Mouse (Mus musculus): Measurements from ENCODE around the gene Fxyd3. TPM values are rescaled to one million over a fixed set of nuclear protein-coding genes. Genes with fewer than 3 reads are reported as not detected.

The Fxyd3 gene
- polyA plus RNA-seq, 1 experiment from 2014 or later: 8.0 TPM

- no peak overlapping the region for H3K4me3 ChIP-seq (ENCODE audit: low read length)
- no peak overlapping the region for H3K4me2 ChIP-seq (ENCODE audit: low read depth, low read length)
- WGBS: 78% methylated on average over 2 of the region's 2 CpGs
- H3K9ac ChIP-seq (ENCODE audit: low read length): no peak overlapping the region
- H3K4me1 ChIP-seq (ENCODE audit: control insufficient read depth, insufficient read depth, low read length): peaks cover 16% of the 10 kb centered on the region
- H3K27me3 ChIP-seq (ENCODE audit: control insufficient read depth, insufficient read depth, low read length): no peaks in the 10 kb centered on the region
- no peaks in the 10 kb centered on the region; the same call in 1 of the 2 replicates for H3K9me3 ChIP-seq (replicated peaks; ENCODE audit: control insufficient read depth, low read length)
- ATAC-seq (replicated peaks; ENCODE audit: extremely low read depth, insufficient read depth, low FRiP score): no peak
- no peaks in the 10 kb centered on the region for H3K36me3 ChIP-seq (ENCODE audit: control insufficient read depth, insufficient read depth)
- H3K27ac ChIP-seq (ENCODE audit: low read length): no peak overlapping the region
These were observed 13.2 kb upstream of the Fxyd3 start for GRCm38 (mm10) chr7:31089721-31090120.

- Histone ChIP-seq H3K4me3 (ENCODE audit: low read length) (no peak overlapping the region), H3K9me3 (replicated peaks; ENCODE audit: control insufficient read depth, low read length) (no peaks in the 10 kb centered on the region; the same call in 1 of the 2 replicates), H3K27ac (ENCODE audit: low read length) (peak overlapping the region; percentile 68), H3K9ac (ENCODE audit: low read length) (no peak overlapping the region), H3K4me1 (ENCODE audit: control insufficient read depth, insufficient read depth, low read length) (peaks cover 16% of the 10 kb centered on the region), H3K4me2 (ENCODE audit: low read depth, low read length) (no peak overlapping the region), H3K36me3 (ENCODE audit: control insufficient read depth, insufficient read depth) (no peaks in the 10 kb centered on the region), H3K27me3 (ENCODE audit: control insufficient read depth, insufficient read depth, low read length) (no peaks in the 10 kb centered on the region)
- 66% methylated on average over 3 of the region's 3 CpGs for WGBS
- ATAC-seq (replicated peaks; ENCODE audit: extremely low read depth, insufficient read depth, low FRiP score): no peak
These were observed 11.7 kb upstream of the Fxyd3 start for GRCm38 (mm10) chr7:31088206-31088605.

GRCm38 (mm10) chr7:31087262-31087661 lies 10.8 kb upstream of the Fxyd3 start:
- 51% methylated on average over 2 of the region's 2 CpGs for WGBS
- Histone ChIP-seq H3K4me2 (ENCODE audit: low read depth, low read length) (no peak overlapping the region), H3K9me3 (replicated peaks; ENCODE audit: control insufficient read depth, low read length) (no peaks in the 10 kb centered on the region; the same call in 1 of the 2 replicates), H3K4me3 (ENCODE audit: low read length) (no peak overlapping the region), H3K27ac (ENCODE audit: low read length) (peak overlapping the region; percentile 73), H3K9ac (ENCODE audit: low read length) (no peak overlapping the region), H3K36me3 (ENCODE audit: control insufficient read depth, insufficient read depth) (no peaks in the 10 kb centered on the region), H3K27me3 (ENCODE audit: control insufficient read depth, insufficient read depth, low read length) (no peaks in the 10 kb centered on the region), H3K4me1 (ENCODE audit: control insufficient read depth, insufficient read depth, low read length) (peaks cover 16% of the 10 kb centered on the region)
- no peak for ATAC-seq (replicated peaks; ENCODE audit: extremely low read depth, insufficient read depth, low FRiP score)

- Histone ChIP-seq H3K4me2 (ENCODE audit: low read depth, low read length) (no peak overlapping the region), H3K9me3 (replicated peaks; ENCODE audit: control insufficient read depth, low read length) (no peaks in the 10 kb centered on the region; the same call in 1 of the 2 replicates), H3K27me3 (ENCODE audit: control insufficient read depth, insufficient read depth, low read length) (no peaks in the 10 kb centered on the region), H3K4me1 (ENCODE audit: control insufficient read depth, insufficient read depth, low read length) (peaks cover 16% of the 10 kb centered on the region), H3K27ac (ENCODE audit: low read length) (no peak overlapping the region), H3K9ac (ENCODE audit: low read length) (no peak overlapping the region), H3K36me3 (ENCODE audit: control insufficient read depth, insufficient read depth) (no peaks in the 10 kb centered on the region), H3K4me3 (ENCODE audit: low read length) (no peak overlapping the region)
- no peak for ATAC-seq (replicated peaks; ENCODE audit: extremely low read depth, insufficient read depth, low FRiP score)
- WGBS: 80% methylated on average over 9 of the region's 9 CpGs
These were observed 9.8 kb upstream of the Fxyd3 start for GRCm38 (mm10) chr7:31086175-31086755.

- Histone ChIP-seq H3K27me3 (ENCODE audit: control insufficient read depth, insufficient read depth, low read length) (no peaks in the 10 kb centered on the region), H3K9ac (ENCODE audit: low read length) (no peak overlapping the region), H3K4me2 (ENCODE audit: low read depth, low read length) (no peak overlapping the region), H3K4me3 (ENCODE audit: low read length) (no peak overlapping the region), H3K36me3 (ENCODE audit: control insufficient read depth, insufficient read depth) (no peaks in the 10 kb centered on the region), H3K4me1 (ENCODE audit: control insufficient read depth, insufficient read depth, low read length) (peaks cover 16% of the 10 kb centered on the region), H3K27ac (ENCODE audit: low read length) (no peak overlapping the region), H3K9me3 (replicated peaks; ENCODE audit: control insufficient read depth, low read length) (no peaks in the 10 kb centered on the region; the same call in none of the 2 replicates)
- ATAC-seq (replicated peaks; ENCODE audit: extremely low read depth, insufficient read depth, low FRiP score): peak; percentile 31; the same call in 1 of the 2 replicates
- WGBS: 39% methylated on average over 3 of the region's 3 CpGs
These were observed 8.7 kb upstream of the Fxyd3 start for GRCm38 (mm10) chr7:31085171-31085570.

- Histone ChIP-seq H3K4me2 (ENCODE audit: low read depth, low read length) (no peak overlapping the region), H3K9me3 (replicated peaks; ENCODE audit: control insufficient read depth, low read length) (no peaks in the 10 kb centered on the region; the same call in 1 of the 2 replicates), H3K27ac (ENCODE audit: low read length) (no peak overlapping the region), H3K36me3 (ENCODE audit: control insufficient read depth, insufficient read depth) (no peaks in the 10 kb centered on the region), H3K4me1 (ENCODE audit: control insufficient read depth, insufficient read depth, low read length) (peaks cover 16% of the 10 kb centered on the region), H3K27me3 (ENCODE audit: control insufficient read depth, insufficient read depth, low read length) (no peaks in the 10 kb centered on the region), H3K9ac (ENCODE audit: low read length) (no peak overlapping the region), H3K4me3 (ENCODE audit: low read length) (no peak overlapping the region)
- 52% methylated on average over 9 of the region's 9 CpGs for WGBS
- ATAC-seq (replicated peaks; ENCODE audit: extremely low read depth, insufficient read depth, low FRiP score): no peak
These were observed 7.6 kb upstream of the Fxyd3 start for GRCm38 (mm10) chr7:31084140-31084539.

- H3K4me1 ChIP-seq (ENCODE audit: control insufficient read depth, insufficient read depth, low read length): peaks cover 15% of the 10 kb centered on the region
- H3K9me3 ChIP-seq (replicated peaks; ENCODE audit: control insufficient read depth, low read length): no peaks in the 10 kb centered on the region; the same call in 1 of the 2 replicates
- H3K27ac ChIP-seq (ENCODE audit: low read length): no peak overlapping the region
- H3K36me3 ChIP-seq (ENCODE audit: control insufficient read depth, insufficient read depth): no peaks in the 10 kb centered on the region
- 62% methylated on average over 14 of the region's 14 CpGs for WGBS
- ATAC-seq (replicated peaks; ENCODE audit: extremely low read depth, insufficient read depth, low FRiP score): no peak
- peak overlapping the region; percentile 11; the same call in 1 of the 2 replicates for H3K9ac ChIP-seq (ENCODE audit: low read length)
- H3K4me3 ChIP-seq (ENCODE audit: low read length): no peak overlapping the region
- H3K4me2 ChIP-seq (ENCODE audit: low read depth, low read length): no peak overlapping the region
- H3K27me3 ChIP-seq (ENCODE audit: control insufficient read depth, insufficient read depth, low read length): no peaks in the 10 kb centered on the region
These were observed 6.5 kb upstream of the Fxyd3 start for GRCm38 (mm10) chr7:31082831-31083588.

GRCm38 (mm10) chr7:31082106-31082505 lies 5.6 kb upstream of the Fxyd3 start:
- Histone ChIP-seq H3K27me3 (ENCODE audit: control insufficient read depth, insufficient read depth, low read length) (no peaks in the 10 kb centered on the region), H3K27ac (ENCODE audit: low read length) (no peak overlapping the region), H3K4me2 (ENCODE audit: low read depth, low read length) (no peak overlapping the region), H3K4me1 (ENCODE audit: control insufficient read depth, insufficient read depth, low read length) (peaks cover 6% of the 10 kb centered on the region), H3K4me3 (ENCODE audit: low read length) (no peak overlapping the region), H3K9ac (ENCODE audit: low read length) (no peak overlapping the region), H3K36me3 (ENCODE audit: control insufficient read depth, insufficient read depth) (no peaks in the 10 kb centered on the region), H3K9me3 (replicated peaks; ENCODE audit: control insufficient read depth, low read length) (no peaks in the 10 kb centered on the region; the same call in 1 of the 2 replicates)
- no peak for ATAC-seq (replicated peaks; ENCODE audit: extremely low read depth, insufficient read depth, low FRiP score)

- H3K9ac ChIP-seq (ENCODE audit: low read length): no peak overlapping the region
- H3K4me1 ChIP-seq (ENCODE audit: control insufficient read depth, insufficient read depth, low read length): peaks cover 4% of the 10 kb centered on the region
- no peaks in the 10 kb centered on the region; the same call in 1 of the 2 replicates for H3K9me3 ChIP-seq (replicated peaks; ENCODE audit: control insufficient read depth, low read length)
- WGBS: 36% methylated on average over 1 of the region's 1 CpGs
- H3K27ac ChIP-seq (ENCODE audit: low read length): no peak overlapping the region
- no peak overlapping the region for H3K4me3 ChIP-seq (ENCODE audit: low read length)
- no peaks in the 10 kb centered on the region for H3K36me3 ChIP-seq (ENCODE audit: control insufficient read depth, insufficient read depth)
- ATAC-seq (replicated peaks; ENCODE audit: extremely low read depth, insufficient read depth, low FRiP score): no peak
- no peak overlapping the region for H3K4me2 ChIP-seq (ENCODE audit: low read depth, low read length)
- H3K27me3 ChIP-seq (ENCODE audit: control insufficient read depth, insufficient read depth, low read length): no peaks in the 10 kb centered on the region
These were observed 4.6 kb upstream of the Fxyd3 start for GRCm38 (mm10) chr7:31081106-31081505.
